Mouse (Mus musculus): ENCODE data around the gene Mrps35. TPM values are rescaled to one million over a fixed set of nuclear protein-coding genes. Genes with fewer than 3 reads are reported as not detected.

Mrps35 gene
- polyA plus RNA-seq, 1 experiment from 2014 or later: 95.7 TPM

- Histone ChIP-seq H3K36me3 (ENCODE audit: control insufficient read depth, insufficient read depth, low read length) (peaks cover 11% of the 10 kb centered on the region), H3K27me3 (ENCODE audit: control insufficient read depth, insufficient read depth, low read depth, low read length) (no peaks in the 10 kb centered on the region), H3K4me3 (ENCODE audit: low read length) (no peak overlapping the region), H3K9me3 (ENCODE audit: control insufficient read depth, low read length) (no peaks in the 10 kb centered on the region), H3K9ac (ENCODE audit: low read length) (no peak overlapping the region), H3K27ac (ENCODE audit: low read length) (no peak overlapping the region), H3K4me2 (ENCODE audit: low read depth, low read length) (no peak overlapping the region), H3K4me1 (replicated peaks; ENCODE audit: control insufficient read depth, insufficient read depth, low read length) (no peaks in the 10 kb centered on the region)
- no peak for ATAC-seq (ENCODE audit: low read depth)
- WGBS: 90% methylated on average over 6 of the region's 6 CpGs
Observed at GRCm38 (mm10) chr6:147064944-147065261, 22.3 kb downstream of the Mrps35 start.

GRCm38 (mm10) chr6:147075808-147076387, 33.3 kb downstream of the Mrps35 start:
- peak overlapping the region; percentile 80 for H3K27ac ChIP-seq (ENCODE audit: low read length)
- peak; percentile 95 for ATAC-seq (ENCODE audit: low read depth)
- 0 out of 2 replicates have a peak, but pooled peaks cover 4% of the 10 kb centered on the region for H3K36me3 ChIP-seq (ENCODE audit: control insufficient read depth, insufficient read depth, low read length)
- H3K9me3 ChIP-seq (ENCODE audit: control insufficient read depth, low read length): no peaks in the 10 kb centered on the region
- no peaks in the 10 kb centered on the region for H3K27me3 ChIP-seq (ENCODE audit: control insufficient read depth, insufficient read depth, low read depth, low read length)
- H3K4me1 ChIP-seq (replicated peaks; ENCODE audit: control insufficient read depth, insufficient read depth, low read length): no peaks in the 10 kb centered on the region
- H3K4me2 ChIP-seq (ENCODE audit: low read depth, low read length): no peak overlapping the region
- H3K4me3 ChIP-seq (ENCODE audit: low read length): no peak overlapping the region
- 40% methylated on average over 5 of the region's 5 CpGs for WGBS
- no peak overlapping the region for H3K9ac ChIP-seq (ENCODE audit: low read length)

DNA sequence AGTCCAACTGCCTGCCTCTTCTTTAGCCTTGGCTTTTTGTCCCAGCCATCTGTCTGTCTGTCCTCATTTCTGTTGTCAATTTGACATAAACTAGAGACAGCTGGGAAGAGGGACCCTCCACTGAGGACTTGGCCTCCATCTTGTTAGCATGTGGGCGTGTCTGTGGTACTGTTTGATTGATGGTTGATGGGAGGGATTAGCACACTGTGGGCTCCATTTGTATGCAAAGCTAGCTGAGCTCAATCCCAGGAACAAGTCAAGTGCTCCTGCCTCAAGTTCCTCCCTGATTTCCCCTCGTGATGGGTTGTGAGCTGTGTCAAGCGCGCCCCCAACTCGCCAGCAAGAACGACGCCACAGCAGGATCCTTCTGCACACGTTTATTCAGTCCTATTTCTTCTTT, 34.3 kb downstream of the Mrps35 start:
- WGBS: 70% methylated on average over 8 of the region's 8 CpGs
- no peak overlapping the region for H3K9ac ChIP-seq (ENCODE audit: low read length)
- H3K36me3 ChIP-seq (ENCODE audit: control insufficient read depth, insufficient read depth, low read length): no peaks in the 10 kb centered on the region
- H3K9me3 ChIP-seq (ENCODE audit: control insufficient read depth, low read length): no peaks in the 10 kb centered on the region
- H3K4me1 ChIP-seq (replicated peaks; ENCODE audit: control insufficient read depth, insufficient read depth, low read length): no peaks in the 10 kb centered on the region
- no peak overlapping the region for H3K27ac ChIP-seq (ENCODE audit: low read length)
- H3K4me3 ChIP-seq (ENCODE audit: low read length): no peak overlapping the region
- ATAC-seq (ENCODE audit: low read depth): no peak
- H3K4me2 ChIP-seq (ENCODE audit: low read depth, low read length): no peak overlapping the region
- no peaks in the 10 kb centered on the region for H3K27me3 ChIP-seq (ENCODE audit: control insufficient read depth, insufficient read depth, low read depth, low read length)

- Histone ChIP-seq H3K4me1 (replicated peaks; ENCODE audit: control insufficient read depth, insufficient read depth, low read length) (no peaks in the 10 kb centered on the region), H3K9ac (ENCODE audit: low read length) (no peak overlapping the region), H3K4me2 (ENCODE audit: low read depth, low read length) (no peak overlapping the region), H3K27me3 (ENCODE audit: control insufficient read depth, insufficient read depth, low read depth, low read length) (no peaks in the 10 kb centered on the region), H3K4me3 (ENCODE audit: low read length) (no peak overlapping the region), H3K27ac (ENCODE audit: low read length) (no peak overlapping the region), H3K9me3 (ENCODE audit: control insufficient read depth, low read length) (no peaks in the 10 kb centered on the region), H3K36me3 (ENCODE audit: control insufficient read depth, insufficient read depth, low read length) (no peaks in the 10 kb centered on the region)
- no peak for ATAC-seq (ENCODE audit: low read depth)
- WGBS: 91% methylated on average over 10 of the region's 10 CpGs
Observed at GRCm38 (mm10) chr6:147079919-147080318, 37.4 kb downstream of the Mrps35 start.

GRCm38 (mm10) chr6:147085398-147086040, 43.0 kb downstream of the Mrps35 start:
- Histone ChIP-seq H3K4me1 (replicated peaks; ENCODE audit: control insufficient read depth, insufficient read depth, low read length) (peaks cover 8% of the 10 kb centered on the region), H3K27ac (ENCODE audit: low read length) (no peak overlapping the region), H3K9ac (ENCODE audit: low read length) (no peak overlapping the region), H3K27me3 (ENCODE audit: control insufficient read depth, insufficient read depth, low read depth, low read length) (no peaks in the 10 kb centered on the region), H3K36me3 (ENCODE audit: control insufficient read depth, insufficient read depth, low read length) (no peaks in the 10 kb centered on the region), H3K4me3 (ENCODE audit: low read length) (no peak overlapping the region), H3K9me3 (ENCODE audit: control insufficient read depth, low read length) (no peaks in the 10 kb centered on the region), H3K4me2 (ENCODE audit: low read depth, low read length) (no peak overlapping the region)
- WGBS: 63% methylated on average over 7 of the region's 7 CpGs
- no peak for ATAC-seq (ENCODE audit: low read depth)

- Histone ChIP-seq H3K36me3 (ENCODE audit: control insufficient read depth, insufficient read depth, low read length) (no peaks in the 10 kb centered on the region), H3K4me2 (ENCODE audit: low read depth, low read length) (peak within 1 kb of the TSS; percentile 48), H3K4me3 (ENCODE audit: low read length) (peak within 1 kb of the TSS; percentile 27), H3K4me1 (replicated peaks; ENCODE audit: control insufficient read depth, insufficient read depth, low read length) (peaks cover 11% of the 10 kb centered on the region), H3K9ac (ENCODE audit: low read length) (peak within 1 kb of the TSS; percentile 52; the same call in 1 of the 2 replicates), H3K27ac (ENCODE audit: low read length) (peak within 1 kb of the TSS; percentile 77), H3K27me3 (ENCODE audit: control insufficient read depth, insufficient read depth, low read depth, low read length) (no peaks in the 10 kb centered on the region), H3K9me3 (ENCODE audit: control insufficient read depth, low read length) (no peaks in the 10 kb centered on the region)
- 5% methylated on average over 20 of the region's 20 CpGs for WGBS
- peak; percentile 74 for ATAC-seq (ENCODE audit: low read depth)
Observed at GRCm38 (mm10) chr6:147086594-147087225, 44.1 kb downstream of the Mrps35 start, which contains the start of gene Mansc4. Gene Mansc4, minus strand, starts transcription at chr6:147087032.

DNA sequence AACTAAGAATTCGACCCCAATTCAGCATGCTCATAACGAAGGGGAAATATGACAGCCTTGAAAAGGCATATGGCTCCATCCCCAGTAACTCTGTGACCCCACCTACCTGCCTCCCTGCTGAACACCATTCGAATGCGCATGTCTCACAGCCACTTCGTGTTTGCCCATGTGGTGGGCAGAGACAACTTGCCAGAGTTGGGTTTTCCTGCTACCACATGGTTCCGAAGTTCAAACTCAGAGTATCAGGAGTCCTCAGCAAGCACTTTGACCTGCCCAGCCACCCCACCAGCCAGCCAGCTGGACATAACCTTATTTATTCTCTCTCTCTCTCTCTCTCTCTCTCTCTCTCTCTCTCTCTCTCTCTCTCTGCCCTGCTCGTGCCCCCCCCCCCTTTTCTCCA, 45.2 kb downstream of the Mrps35 start:
- Histone ChIP-seq H3K9me3 (ENCODE audit: control insufficient read depth, low read length) (no peaks in the 10 kb centered on the region), H3K27ac (ENCODE audit: low read length) (no peak overlapping the region), H3K9ac (ENCODE audit: low read length) (no peak overlapping the region), H3K36me3 (ENCODE audit: control insufficient read depth, insufficient read depth, low read length) (no peaks in the 10 kb centered on the region), H3K4me2 (ENCODE audit: low read depth, low read length) (no peak overlapping the region), H3K4me1 (replicated peaks; ENCODE audit: control insufficient read depth, insufficient read depth, low read length) (peaks cover 16% of the 10 kb centered on the region), H3K4me3 (ENCODE audit: low read length) (no peak overlapping the region), H3K27me3 (ENCODE audit: control insufficient read depth, insufficient read depth, low read depth, low read length) (no peaks in the 10 kb centered on the region)
- no peak for ATAC-seq (ENCODE audit: low read depth)
- 51% methylated on average over 6 of the region's 7 CpGs for WGBS

DNA sequence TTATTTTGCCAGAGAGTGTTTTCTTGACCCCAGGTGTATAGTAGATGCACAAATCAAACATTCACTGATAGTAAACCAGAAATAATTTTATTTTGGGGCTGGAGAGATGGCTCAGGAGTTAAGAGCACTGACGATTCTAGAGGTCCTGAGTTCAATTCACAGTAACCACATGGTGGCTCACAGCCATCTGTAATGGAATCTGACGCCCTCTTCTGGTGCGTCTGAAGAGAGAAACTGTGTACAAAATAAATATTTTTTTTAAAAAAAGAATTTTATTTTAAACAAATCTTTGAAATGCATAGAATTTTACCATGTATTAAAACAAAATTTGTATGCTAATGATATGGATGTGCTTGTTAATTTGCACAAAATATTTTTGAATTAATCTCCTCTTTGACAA, 46.0 kb downstream of the Mrps35 start:
- Histone ChIP-seq H3K4me3 (ENCODE audit: low read length) (no peak overlapping the region), H3K36me3 (ENCODE audit: control insufficient read depth, insufficient read depth, low read length) (no peaks in the 10 kb centered on the region), H3K27ac (ENCODE audit: low read length) (no peak overlapping the region), H3K27me3 (ENCODE audit: control insufficient read depth, insufficient read depth, low read depth, low read length) (no peaks in the 10 kb centered on the region), H3K9ac (ENCODE audit: low read length) (no peak overlapping the region), H3K4me2 (ENCODE audit: low read depth, low read length) (no peak overlapping the region), H3K9me3 (ENCODE audit: control insufficient read depth, low read length) (no peaks in the 10 kb centered on the region), H3K4me1 (replicated peaks; ENCODE audit: control insufficient read depth, insufficient read depth, low read length) (peaks cover 20% of the 10 kb centered on the region)
- ATAC-seq (ENCODE audit: low read depth): no peak
- 73% methylated on average over 3 of the region's 3 CpGs for WGBS

DNA sequence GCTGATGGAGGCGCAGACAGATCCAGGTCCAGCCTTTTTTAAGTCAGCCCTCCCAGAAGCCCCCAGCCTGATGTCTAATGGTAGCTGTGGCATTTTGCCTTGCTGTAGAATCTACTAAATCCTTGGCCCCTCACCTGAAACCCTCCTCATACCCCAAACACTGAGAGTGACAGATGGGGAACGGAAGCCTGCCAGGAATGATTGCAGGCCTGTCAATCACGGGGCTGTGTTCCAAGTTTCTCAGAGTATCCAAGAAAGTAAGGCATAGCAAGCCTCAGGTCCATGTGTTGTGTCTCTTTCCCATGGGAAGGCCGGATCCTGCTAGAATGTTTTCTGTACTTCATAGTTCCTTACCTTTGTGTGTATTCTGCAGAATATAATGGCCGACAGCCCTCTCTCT, 47.6 kb downstream of the Mrps35 start:
- H3K9me3 ChIP-seq (ENCODE audit: control insufficient read depth, low read length): no peaks in the 10 kb centered on the region
- H3K4me2 ChIP-seq (ENCODE audit: low read depth, low read length): no peak overlapping the region
- 77% methylated on average over 5 of the region's 5 CpGs for WGBS
- no peaks in the 10 kb centered on the region for H3K27me3 ChIP-seq (ENCODE audit: control insufficient read depth, insufficient read depth, low read depth, low read length)
- H3K27ac ChIP-seq (ENCODE audit: low read length): no peak overlapping the region
- H3K4me1 ChIP-seq (replicated peaks; ENCODE audit: control insufficient read depth, insufficient read depth, low read length): peaks cover 26% of the 10 kb centered on the region
- H3K4me3 ChIP-seq (ENCODE audit: low read length): no peak overlapping the region
- no peak overlapping the region for H3K9ac ChIP-seq (ENCODE audit: low read length)
- no peaks in the 10 kb centered on the region for H3K36me3 ChIP-seq (ENCODE audit: control insufficient read depth, insufficient read depth, low read length)
- no peak for ATAC-seq (ENCODE audit: low read depth)

Data from lung, embryonic 16.5 days (tissue).